Mouse (Mus musculus) small intestine, adult 2 months (tissue): ENCODE data around the gene Pyroxd1.

Experiments used
- CTCF ChIP-seq: fragments of 200-500 bp; IDR thresholded peaks from 2 replicates; pipeline ENCODE4 v1.5.1; 2012; ENCODE audit warnings: low read depth, mild to moderate bottlenecking, control low read depth, inconsistent platforms, low read length, moderate library complexity, mixed read lengths; ENCODE audit not compliant: insufficient replicate concordance, insufficient read length; ENCODE audit errors: extremely low read depth
- POLR2A ChIP-seq: fragments of 200-500 bp; IDR thresholded peaks from 2 replicates; pipeline ENCODE4 v1.6.1; 2012; ENCODE audit warnings: low read depth, mild to moderate bottlenecking, control low read depth, inconsistent platforms, low read length, moderate library complexity

DNA sequence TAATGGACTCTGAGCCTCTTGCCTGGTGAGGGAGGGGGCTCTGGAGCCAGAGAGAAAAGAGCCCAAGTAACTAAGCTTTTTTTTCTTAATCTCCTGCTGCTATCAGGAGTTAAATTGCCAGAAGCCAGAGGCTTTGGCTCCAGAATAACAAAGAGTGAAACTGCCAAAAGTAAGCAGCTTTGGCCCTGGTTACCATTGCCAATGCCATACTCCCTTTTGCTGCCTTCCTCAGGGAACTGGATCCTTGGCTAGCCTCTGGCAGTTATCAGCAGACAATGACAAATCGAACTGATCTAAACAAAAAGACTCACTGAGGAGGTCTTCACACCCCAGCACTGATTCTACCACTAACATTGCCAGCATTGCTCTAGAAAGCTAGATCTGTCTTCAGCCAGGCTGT, 65.7 kb downstream of the Pyroxd1 start:
- TF ChIP-seq POLR2A, result no peak
- TF ChIP-seq CTCF, result no peak
